Mouse (Mus musculus): Measurements from ENCODE around the gene Apmap.

Apmap gene

DNA sequence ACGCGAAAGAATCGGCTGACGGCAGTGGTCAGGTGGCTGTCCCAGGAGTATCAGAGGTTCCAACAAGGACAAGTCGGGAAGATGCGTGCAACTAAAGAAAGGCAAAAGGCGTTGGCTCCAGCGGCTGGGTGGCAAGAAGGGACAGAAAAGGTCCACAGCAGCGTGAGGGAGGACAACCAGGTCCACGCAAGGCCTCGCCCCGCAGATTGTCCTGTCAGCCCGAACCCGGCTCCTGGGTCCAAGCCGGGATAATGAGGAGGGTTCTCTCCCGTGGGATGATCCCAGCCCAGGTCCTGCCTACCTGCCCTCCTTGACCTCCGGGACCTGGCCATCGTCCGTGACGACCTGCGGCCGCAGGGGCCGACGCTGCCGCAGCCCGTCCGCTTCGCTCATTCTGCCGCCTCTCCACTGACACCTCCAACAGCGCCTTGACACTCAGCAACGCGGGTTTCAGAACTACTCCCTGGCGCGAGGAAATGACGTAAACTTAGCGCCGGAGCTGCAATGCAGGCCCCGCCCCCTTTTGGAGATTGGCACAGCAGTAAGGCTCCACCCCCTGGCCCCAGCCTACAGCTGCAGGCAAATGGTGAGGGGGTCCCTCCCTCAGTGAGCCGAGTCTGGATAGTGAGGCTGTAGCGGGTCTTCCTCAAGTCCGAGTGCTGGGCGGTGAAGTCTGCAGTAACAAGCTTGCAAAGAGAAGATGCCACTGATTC, at the start of gene Apmap:
Apmap (minus strand) TSS at position 481 of the 713 bp plus-strand sequence.
- peak; percentile 97 for DNase-seq (ENCODE audit: low spot score)

DNA sequence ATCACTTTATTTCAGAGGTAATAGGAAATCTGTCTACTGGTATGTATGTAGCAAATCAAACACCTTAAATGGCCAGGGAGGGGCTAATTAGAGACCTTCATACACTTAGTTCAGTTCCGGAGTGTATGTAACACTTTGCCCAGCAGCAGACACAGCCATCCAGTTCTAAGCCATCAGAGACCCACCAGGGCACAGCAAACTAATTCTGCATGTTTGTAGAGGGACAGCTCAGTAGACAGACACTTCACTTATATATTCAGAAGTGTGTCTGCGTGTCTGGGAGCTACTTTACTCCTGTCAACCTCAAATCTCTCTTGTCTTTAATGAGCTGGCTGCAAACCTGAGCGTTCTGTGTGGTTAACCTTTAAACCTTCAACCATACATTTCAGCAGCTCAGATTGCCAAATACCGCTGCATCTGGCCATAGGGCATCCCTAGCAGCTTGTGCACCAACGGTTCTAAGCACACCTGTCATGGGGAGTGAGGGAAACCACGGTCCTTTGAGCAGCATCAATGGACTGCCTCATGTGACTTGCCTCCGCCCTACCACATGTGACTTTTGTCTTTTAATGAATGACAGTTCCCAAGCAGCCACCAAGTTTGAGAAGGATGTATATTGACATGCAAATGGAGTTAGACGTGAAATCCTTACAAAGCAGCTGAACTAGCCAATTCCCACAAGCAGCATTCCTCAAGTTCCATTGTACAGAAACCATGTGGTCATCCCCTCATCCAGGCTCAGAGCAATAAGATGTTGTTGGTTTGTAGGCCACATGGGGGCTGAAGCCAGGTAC, 48.8 kb upstream of the Apmap start:
- no peak for DNase-seq (ENCODE audit: low spot score)

DNA sequence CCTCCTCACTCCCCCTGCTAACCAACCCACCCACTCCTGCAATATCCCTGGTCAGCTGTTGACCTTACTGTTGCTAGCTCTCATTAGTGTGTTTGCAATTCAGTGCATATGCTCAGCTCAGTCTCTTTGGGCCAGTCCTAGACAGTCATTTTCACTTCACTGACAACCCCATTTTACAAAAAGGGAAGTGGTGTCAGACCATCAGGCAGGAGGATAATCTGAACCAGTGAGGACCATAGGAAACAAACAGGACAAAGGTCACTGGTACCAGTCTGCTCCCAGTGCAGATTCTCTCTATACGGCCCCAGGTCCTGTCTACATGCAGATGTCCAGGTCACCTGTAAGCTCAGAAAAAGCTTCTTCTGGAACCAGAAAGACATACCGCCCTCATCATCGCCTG, 47.7 kb upstream of the Apmap start:
- no peak for DNase-seq (ENCODE audit: low spot score)

DNA sequence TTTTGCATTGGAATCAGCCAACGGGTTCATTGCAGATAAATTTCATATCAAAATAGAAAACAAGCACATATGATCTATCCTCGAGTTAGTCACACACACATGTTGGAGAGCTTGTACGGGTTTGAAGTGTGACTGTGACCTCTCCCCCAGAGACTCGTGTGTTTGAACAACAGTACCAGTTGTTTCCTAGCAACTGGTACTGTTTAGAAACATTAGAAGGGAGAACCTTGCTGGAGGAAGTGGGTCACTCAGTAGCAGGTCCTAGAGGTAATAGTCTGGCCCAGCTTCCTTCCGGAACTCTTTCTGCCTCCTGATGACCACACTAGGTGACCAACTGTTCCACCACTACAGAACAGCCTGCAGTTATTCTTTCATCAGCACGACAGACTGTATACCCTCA, 46.9 kb upstream of the Apmap start:
- DNase-seq (ENCODE audit: low spot score), result no peak

DNA sequence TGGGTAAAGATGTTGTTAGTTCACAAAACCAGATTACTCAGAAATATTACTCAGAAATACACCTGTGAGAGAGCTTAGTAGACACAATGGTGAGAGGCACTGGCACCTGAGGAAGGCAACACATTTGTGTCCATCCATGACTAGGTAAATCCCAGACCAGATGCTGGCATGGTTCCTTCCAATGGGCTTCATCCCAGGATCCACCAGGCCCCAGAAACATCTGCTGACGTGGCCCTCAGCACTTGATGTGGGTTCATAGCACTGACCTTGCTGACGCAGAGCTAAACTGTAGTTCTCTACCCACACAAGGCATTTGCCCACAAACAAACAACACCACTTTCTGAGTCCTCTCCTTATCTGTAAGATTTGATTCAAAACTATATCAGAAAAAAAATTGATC, 46.4 kb upstream of the Apmap start:
- DNase-seq (ENCODE audit: low spot score), result no peak

DNA sequence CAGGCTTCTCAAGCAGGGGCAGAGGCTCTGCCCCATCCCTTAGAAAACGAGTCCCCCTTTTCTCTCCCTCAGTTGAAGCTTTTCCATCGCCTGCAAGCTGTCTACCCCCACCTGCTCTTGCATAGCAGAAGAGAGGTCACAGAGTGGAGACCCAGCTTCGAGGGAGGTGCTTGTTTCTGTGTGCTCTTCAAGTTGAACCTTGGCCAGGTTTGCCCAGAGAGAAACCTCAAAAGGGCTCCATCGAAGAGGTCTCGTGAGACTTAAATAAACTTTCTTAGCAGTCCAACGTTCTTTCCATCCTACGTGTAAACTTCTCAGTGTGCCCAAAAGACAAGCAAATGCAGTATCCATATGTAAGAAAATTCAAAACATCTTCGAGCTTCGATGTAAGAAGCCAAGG, 43.0 kb upstream of the Apmap start:
- no peak for DNase-seq (ENCODE audit: low spot score)

DNA sequence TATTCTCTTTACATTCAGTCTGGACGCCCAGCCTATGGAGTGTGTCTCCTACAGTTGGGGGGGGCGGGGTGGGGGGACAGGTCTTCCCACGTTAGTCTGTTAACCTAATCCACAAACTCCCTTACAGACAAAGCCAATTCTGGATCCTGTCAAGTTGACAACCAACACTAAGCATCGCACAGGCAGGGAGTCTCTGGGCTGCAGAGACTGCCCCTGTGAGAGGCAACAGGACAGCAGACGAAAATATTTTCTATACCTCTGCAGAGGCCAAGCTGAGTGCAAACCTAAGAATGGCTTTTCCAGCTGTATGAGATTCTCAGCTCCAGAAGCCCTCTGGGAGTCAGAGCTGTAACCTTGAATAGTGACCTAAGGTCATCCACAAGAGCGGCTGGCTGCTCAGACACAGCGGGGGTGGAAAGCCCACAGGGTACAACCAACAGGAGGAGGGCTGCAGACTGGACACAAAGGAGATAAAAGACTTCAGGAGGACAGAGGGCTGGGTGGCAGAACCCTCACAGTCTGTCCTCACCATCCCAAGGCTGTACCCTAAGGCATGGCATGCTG, 42.2 kb upstream of the Apmap start:
- DNase-seq (ENCODE audit: low spot score), result no peak

DNA sequence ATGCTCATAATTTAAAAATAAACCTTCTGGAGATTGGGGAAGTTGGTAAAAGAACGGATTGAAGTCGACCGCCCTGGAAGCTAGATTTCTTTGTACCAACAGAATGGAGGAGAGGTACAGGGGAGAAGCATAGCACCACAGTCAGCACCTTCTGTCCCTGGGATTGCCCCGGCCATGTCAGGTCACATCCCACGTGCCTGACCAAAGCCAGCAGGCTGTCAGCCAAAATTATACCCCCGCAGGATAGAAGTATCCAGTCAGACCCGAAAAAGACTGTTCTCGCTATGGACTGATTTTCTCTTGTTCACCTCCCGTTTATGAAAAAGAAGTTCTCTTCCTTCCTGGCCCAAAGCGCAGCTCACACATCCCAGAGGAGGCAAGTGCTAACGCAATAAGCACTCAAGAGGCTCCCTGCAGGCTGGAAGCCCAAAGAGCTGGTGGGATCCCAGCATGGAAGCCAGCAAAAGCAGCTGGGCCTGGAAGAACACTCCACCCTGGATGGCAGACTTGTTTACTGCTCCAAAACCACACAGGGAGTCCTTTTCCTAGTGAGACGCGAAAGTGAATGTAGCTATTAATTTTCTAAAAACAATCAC, 40.0 kb upstream of the Apmap start:
- no peak for DNase-seq (ENCODE audit: low spot score)

DNA sequence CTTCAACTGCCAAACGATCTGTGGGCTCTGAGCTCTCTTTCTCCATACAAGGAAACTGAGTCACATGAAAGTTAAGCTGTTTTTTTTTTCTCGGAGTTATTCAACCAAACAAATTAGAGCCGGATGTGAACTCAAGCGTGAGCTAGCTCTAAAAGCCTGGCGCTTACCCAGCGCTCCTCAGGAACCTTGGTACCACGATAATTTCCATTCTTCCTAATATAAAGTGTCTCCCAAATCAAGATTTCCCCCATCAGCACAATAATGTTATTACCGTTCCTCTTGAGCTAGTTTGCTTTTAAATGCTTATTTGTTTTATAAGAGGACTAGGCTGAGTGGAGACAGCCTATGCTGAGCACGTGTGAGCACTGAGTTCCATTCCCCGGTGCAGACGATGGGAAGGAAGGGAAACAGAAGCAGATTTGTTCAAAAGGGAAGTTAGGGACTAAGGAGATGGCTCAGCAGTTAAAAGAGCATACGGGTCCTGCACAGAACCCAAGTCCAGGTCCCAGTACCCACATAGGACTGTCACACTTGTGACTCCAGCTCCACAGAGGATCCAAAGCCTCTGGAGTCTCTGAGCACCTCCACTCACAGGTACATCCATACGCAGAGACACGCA, 39.4 kb upstream of the Apmap start:
- DNase-seq (ENCODE audit: low spot score), result no peak

DNA sequence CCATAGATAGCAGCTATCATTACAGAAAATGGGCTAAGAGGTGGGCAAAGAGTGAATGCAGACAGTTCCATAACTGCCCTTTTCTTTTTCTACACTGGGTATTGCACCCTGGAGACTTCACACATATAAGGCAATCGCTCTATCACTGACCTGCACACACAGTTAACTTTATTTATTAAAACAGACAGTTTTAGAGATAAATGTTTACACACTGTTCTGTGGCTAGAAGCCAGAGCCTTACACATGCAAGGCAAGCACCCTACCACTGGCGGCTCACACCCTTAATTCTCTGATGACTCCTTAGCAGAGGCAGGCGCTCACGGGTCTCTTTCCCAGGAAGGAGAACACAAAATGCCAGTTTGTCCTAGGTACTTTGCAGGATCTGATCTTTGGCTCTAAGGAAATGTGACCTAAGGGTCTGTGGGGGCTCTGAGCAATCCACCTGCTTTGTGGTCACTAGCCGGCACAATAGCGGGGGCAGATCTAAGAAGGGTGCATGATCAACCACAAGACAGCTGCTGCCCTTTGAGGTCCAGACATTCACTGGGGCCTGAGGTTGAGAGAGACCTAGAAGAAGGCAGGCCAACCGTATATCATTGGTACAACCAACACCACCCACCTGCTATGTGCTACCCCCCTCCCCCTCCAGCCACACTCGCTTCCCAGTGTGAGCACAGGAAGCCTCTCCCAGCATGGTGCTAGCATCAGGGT, 38.2 kb upstream of the Apmap start:
- no peak for DNase-seq (ENCODE audit: low spot score)

DNA sequence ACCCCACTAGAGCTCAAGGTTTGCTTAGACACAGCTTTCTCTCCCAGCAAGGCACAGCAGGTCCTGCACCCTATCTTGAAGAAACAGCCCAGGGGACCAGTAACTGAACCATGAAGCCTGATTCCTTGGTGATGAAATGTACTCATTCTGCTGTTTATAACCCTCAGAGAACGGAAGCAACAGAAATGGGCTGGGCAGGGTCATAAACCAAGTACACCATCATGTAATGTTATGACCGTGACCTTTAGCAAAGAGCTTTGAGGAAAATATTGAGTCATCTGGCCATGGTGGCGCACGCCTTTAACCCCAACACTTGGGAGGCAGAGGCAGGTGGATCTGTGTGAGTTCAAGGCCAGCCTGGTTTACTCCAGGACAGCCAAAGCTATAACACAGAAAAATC, 36.9 kb upstream of the Apmap start:
- DNase-seq (ENCODE audit: low spot score), result no peak

DNA sequence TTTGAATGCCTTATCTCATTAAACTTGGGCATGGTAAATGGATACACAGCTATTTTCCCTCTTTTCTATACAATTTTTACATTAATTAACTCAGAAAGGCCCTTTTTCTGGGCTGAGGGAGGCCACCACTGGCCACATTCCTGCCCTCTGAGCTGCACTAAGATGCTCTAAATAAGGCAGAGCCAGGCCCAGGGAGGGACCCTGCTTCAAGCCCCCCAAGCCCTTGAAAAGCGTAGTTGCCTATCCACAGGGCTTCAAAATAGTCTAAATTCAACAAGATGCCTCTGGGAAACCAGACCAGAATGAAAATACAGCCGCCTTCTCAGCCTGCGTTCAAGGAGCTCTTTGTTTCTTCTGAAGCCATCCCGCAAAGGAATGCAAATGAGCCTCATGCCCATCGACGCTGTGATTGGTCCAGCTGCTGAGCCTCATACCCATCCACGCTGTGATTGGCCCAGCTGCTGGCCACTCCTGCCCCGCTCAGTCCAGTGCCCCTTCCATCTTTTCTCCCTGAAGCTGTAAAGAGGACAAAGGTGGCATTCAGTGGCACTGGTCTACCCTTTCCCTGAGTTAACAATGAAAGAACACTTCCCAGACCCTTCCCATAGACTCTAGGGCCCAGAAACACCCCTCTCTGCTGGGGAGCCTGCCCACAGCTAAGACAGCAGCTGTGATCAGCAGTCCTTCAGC, 35.5 kb upstream of the Apmap start:
- DNase-seq (ENCODE audit: low spot score), result no peak

DNA sequence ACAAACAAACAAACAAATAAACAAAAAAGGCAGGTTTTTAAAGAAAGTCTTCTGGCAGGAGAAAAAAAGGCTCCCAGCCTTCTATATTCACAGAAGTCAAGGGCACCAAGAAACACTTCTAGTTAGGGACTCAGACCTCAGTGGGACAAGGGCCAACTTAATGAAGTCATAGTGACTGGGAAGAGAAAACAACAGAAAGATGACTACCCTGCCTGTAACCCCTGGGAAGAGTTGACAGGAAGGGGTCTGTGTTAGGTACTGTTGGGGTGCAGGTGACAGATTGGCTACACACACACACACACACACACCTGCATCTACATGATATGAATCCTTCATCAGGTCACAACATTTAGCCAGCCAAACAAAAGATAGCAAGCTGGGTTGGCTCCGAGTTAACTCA, 34.8 kb upstream of the Apmap start:
- DNase-seq (ENCODE audit: low spot score), result no peak

DNA sequence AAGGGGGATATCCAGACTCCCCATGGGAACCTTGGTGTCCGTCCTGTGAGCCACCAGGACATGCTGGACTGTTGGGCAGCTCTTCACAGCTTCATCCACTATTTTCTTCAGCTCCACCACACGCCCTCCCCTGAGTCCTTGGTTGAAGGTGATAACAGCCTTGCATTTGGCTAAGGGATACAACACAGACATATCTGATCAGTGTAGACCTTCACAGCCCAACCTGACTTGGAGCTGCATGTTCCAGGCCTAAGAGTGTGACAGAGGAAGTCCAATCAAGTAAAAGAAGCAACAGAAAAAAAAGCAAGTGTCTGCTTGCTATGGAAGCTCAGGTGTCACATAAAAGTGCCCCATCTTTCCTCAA, 30.0 kb upstream of the Apmap start:
- DNase-seq (ENCODE audit: low spot score), result no peak

DNA sequence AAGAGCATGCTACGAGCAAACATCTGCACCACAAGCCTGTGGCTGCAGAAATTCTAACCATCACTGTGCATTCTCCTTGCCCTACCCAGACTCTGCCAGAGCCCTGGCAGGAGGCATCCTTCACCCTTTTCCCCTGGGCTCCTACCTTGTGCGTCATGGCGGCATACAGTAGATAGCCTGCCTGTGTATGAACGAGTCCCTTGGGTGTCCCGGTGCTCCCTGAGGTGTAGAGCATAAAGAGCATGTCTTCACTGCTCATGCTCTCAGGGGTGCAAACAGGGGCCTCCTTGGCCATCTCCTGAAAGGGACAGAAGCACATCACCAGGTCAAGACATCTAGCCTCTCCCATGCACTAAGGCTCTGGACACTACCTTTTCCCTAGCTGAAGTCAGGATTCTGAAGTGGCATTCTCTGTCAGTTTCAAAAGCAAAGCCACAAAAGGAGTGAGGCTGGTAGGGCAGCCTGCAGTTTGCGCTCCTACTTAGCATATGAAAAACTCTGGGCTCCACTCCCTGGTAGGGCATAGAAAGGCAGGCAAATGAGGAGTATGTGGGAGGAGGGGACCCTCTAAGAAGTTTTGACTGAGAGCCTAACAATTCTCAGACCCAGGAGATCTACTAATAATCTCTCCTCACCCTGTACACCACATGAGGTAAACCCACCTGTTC, 29.5 kb upstream of the Apmap start:
- DNase-seq (ENCODE audit: low spot score), result no peak

DNA sequence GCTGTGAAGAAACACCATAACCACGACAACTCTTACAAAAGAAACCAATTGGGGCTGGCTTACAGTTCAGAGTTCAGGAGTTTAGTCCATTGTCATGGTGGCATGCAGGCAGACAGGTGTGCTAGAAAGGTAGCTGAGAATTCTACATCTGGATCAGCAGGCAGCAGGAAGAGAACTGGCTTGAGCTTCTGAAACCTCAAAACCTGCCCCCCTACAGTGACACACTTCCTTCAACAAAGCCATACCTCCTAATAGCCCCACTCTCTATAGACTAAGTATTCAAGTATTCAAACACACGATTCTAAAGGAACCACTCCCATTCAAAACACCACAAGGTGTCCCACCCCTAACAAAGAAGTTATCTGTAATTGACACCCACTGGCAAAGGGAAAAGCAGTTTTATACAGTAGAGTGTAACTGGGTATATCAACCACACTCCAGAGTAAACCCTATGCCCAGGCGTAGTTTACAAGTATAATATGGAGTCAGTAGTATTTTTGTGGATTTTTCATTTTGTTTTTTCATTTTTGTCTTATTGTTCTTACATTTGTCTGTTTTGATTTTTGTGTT, 27.6 kb upstream of the Apmap start:
- no peak for DNase-seq (ENCODE audit: low spot score)

DNA sequence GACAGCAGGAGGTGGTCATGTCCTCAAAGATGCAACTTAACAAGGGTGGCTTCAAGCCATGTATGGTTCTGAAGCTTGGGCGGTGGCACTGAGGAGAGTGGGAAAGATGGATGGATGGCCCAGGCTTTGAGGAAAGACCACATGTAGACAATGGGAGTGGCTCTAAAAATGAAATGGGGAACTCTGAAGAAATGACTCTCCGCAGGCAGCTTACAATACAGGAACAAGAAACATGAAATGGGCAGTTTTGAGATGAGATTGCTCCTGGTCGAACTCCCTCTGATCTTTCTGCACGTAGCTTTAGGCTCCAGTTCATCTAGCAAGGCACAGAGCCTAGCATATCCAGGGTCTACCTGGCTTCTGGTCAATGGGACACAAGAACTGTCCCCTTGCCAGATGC, 20.9 kb upstream of the Apmap start:
- no peak for DNase-seq (ENCODE audit: low spot score)

DNA sequence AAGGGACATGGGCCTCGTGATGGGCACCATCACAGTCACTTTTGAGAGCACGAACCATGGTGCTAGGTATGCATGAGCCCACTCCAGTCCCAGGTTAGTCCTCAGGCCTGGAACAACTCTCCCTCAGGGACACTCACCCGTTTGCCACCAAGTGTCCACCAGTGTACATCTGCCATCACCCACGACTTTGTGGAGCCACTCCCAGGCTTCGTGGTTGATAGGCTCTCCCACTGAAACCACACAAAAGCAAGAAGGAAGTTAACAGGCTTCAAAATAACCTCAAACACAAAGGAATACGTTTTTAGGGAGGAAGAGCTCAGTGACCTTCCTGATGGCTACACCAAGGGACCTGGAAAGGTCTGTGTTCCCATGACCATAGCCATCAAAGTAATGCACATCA, 18.8 kb upstream of the Apmap start:
- no peak for DNase-seq (ENCODE audit: low spot score)

DNA sequence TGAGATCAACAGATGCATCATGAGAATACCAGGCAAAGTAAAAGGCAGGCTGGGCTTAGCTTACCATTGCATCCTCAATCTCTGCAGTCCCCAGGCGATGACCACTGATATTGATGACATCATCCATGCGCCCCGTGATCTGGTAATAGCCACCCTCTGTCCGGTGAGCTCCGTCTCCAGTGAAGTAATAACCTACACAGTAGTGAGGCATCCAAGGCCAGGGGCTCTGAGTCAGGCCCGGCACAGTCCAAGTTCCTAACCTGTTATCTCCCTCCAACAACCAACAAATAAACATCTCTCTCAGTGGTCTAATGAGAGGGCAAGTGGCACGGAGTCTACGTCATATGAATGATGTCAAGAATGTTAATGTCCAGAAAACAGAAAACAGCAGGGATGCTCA, 16.6 kb upstream of the Apmap start:
- DNase-seq (ENCODE audit: low spot score), result no peak

DNA sequence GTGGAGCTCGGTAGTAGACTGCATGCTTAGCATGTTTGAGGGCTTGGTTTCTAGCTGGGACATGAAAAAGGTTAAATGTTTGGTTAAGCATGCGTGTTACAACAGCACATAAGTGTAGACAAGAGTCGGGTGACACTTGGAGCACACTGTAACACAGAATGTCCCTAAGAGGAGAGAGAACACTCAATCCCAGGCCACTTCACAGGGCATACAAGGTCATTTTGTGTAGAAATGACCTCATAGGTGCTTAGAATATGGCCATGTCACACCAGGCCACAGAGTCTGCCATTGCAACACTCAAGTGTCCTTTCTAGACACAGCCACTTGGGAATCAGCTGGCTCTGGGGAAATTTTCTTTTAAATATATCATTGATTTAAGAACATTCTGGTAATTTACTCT, 15.6 kb upstream of the Apmap start:
- DNase-seq (ENCODE audit: low spot score), result no peak

DNA sequence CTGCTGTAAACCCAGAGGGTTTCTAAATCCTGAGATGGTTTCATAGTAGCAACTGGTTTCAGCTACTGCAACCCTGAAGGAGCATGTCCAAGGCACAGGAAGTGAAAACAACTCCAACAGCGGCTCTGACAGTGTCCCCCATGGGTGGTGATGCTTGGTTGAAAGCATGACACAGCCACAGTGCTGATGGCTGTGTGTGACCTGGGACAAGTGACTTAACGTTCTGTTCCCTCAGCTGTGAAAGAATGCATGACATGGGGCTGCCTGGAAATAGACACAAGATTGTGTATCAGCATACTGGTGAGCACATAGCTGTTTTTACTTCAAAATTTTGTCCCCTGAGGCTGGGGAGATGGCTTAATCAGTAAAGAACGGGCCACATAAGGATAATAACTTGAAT, 13.3 kb upstream of the Apmap start:
- DNase-seq (ENCODE audit: low spot score), result no peak
